Mouse (Mus musculus) kidney, adult 2 months (tissue): ENCODE results near the gene Gm5105.

Experiments
- CTCF ChIP-seq: fragments of 200-500 bp; conservative IDR thresholded peaks from 2 replicates; pipeline ENCODE4 v1.5.1; 2011; ENCODE audit warnings: low read depth, mild to moderate bottlenecking, control low read depth, low read length, moderate library complexity, mixed read lengths; ENCODE audit not compliant: insufficient read depth, insufficient read length
- POLR2A ChIP-seq: fragments of 200-500 bp; IDR thresholded peaks from one replicate; pipeline ENCODE4 v1.6.1; 2011; ENCODE audit warnings: low read depth, low read length, control low read depth

DNA sequence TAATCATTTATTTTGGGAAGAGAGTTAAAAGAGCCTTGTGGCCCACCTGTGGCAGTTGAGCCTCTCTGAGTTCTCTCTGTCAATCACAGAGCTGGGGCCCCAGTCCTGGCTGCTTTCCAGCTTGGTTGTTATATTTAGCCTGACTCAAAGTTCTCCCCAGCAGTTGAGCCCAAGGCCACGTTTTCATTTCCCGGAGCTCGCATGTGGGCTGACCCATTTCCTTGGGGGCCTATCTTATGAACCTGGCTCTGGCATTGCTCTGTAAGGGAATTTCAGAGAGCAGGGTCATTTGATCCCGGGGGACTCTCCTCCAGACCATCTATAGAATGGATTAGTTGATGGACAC, 66.5 kb downstream of the Gm5105 start:
- TF ChIP-seq CTCF (no peak), POLR2A (no peak)
